Mouse (Mus musculus): ENCODE data around the gene Heyl.
A peak's percentile ranks its signal among the peaks of the same experiment; 100 is the strongest.

Gene Heyl

GRCm38 (mm10) chr4:123232841-123233240 lies 515 bp upstream of the Heyl start:
- no peak for DNase-seq (ENCODE audit: low read depth)

GRCm38 (mm10) chr4:123235835-123236430 lies 2.6 kb downstream of the Heyl start:
- no peak for DNase-seq (ENCODE audit: low read depth)

- no peak for DNase-seq (ENCODE audit: low read depth)
These were observed 3.2 kb downstream of the Heyl start for GRCm38 (mm10) chr4:123236431-123237031.

GRCm38 (mm10) chr4:123237386-123238266 lies 4.3 kb downstream of the Heyl start:
- DNase-seq (ENCODE audit: low read depth): no peak

- no peak for DNase-seq (ENCODE audit: low read depth)
These were observed 6.2 kb downstream of the Heyl start for GRCm38 (mm10) chr4:123239361-123240203.

GRCm38 (mm10) chr4:123246221-123246620 lies 12.9 kb downstream of the Heyl start:
- DNase-seq (ENCODE audit: low read depth): no peak

GRCm38 (mm10) chr4:123246651-123247050 lies 13.3 kb downstream of the Heyl start:
- no peak for DNase-seq (ENCODE audit: low read depth)

- no peak for DNase-seq (ENCODE audit: low read depth)
These were observed 14.0 kb downstream of the Heyl start for GRCm38 (mm10) chr4:123247147-123247880.

GRCm38 (mm10) chr4:123248971-123249567 lies 15.7 kb downstream of the Heyl start:
- no peak for DNase-seq (ENCODE audit: low read depth)

GRCm38 (mm10) chr4:123252214-123252613 lies 18.9 kb downstream of the Heyl start:
- no peak for DNase-seq (ENCODE audit: low read depth)

GRCm38 (mm10) chr4:123254617-123255016 lies 21.3 kb downstream of the Heyl start:
- DNase-seq (ENCODE audit: low read depth): peak; percentile 78

GRCm38 (mm10) chr4:123260071-123260746 lies 26.9 kb downstream of the Heyl start:
- DNase-seq (ENCODE audit: low read depth): no peak

GRCm38 (mm10) chr4:123261721-123262401 lies 28.5 kb downstream of the Heyl start, which contains the start of gene Pabpc4:
TSS of gene Pabpc4 (plus strand) at chr4:123262351.
- DNase-seq (ENCODE audit: low read depth): no peak

GRCm38 (mm10) chr4:123271063-123271462 lies 37.7 kb downstream of the Heyl start:
- peak; percentile 41 for DNase-seq (ENCODE audit: low read depth)

GRCm38 (mm10) chr4:123280117-123280516 lies 46.8 kb downstream of the Heyl start:
- DNase-seq (ENCODE audit: low read depth): no peak

- DNase-seq (ENCODE audit: low read depth): peak; percentile 96
These were observed 49.1 kb downstream of the Heyl start for GRCm38 (mm10) chr4:123282500-123282899.

GRCm38 (mm10) chr4:123282915-123283674 lies 49.7 kb downstream of the Heyl start:
- DNase-seq (ENCODE audit: low read depth): peak; percentile 35

GRCm38 (mm10) chr4:123283675-123284064 lies 50.3 kb downstream of the Heyl start:
- DNase-seq (ENCODE audit: low read depth): peak; percentile 36

Data from 416B (cell line).